Mouse (Mus musculus) lung, adult 2 months (tissue): ENCODE data around the gene Mlst8.

Source experiments
- CTCF ChIP-seq: fragments of 200-500 bp; IDR thresholded peaks from 2 replicates; pipeline ENCODE4 v1.5.1; 2011; ENCODE audit warnings: mild to moderate bottlenecking, low read length, control low read depth; ENCODE audit not compliant: insufficient read depth
- POLR2A ChIP-seq: fragments of 200-500 bp; IDR thresholded peaks from 2 replicates; pipeline ENCODE4 v1.6.1; 2011; ENCODE audit warnings: low read depth, mild to moderate bottlenecking, control low read depth, low read length, borderline replicate concordance; ENCODE audit errors: extremely low read depth

DNA sequence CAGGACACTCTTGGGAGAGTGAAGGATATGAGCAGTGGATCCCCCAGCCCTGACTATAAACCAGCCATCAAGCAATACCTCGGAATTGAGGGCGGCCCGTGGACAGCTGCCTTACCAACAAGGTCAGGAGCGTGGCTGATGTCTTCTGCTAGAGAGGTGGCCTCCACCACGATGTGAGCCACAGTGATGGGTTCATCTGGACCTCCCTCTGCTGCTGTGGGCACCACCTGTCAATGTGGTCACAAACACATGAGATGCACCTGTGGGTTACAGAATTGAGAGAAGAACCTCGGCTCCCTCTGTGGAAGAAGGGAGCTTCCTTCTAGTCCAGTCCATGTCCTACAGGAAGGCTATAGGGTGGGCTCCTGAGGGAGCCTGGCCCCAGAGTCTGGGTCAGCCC is 29.4 kb downstream of the Mlst8 start:
- TF ChIP-seq POLR2A (no peak), CTCF (no peak)
